Mouse (Mus musculus): ENCODE data around the gene Ptges.

The Ptges gene

GRCm38 (mm10) chr2:30901646-30902160 lies 28.0 kb downstream of the Ptges start:
- no peak for DNase-seq (ENCODE audit: extremely low read depth, low read depth)

- DNase-seq (ENCODE audit: extremely low read depth, low read depth), result no peak
Observed at GRCm38 (mm10) chr2:30899397-30900069, 30.1 kb downstream of the Ptges start.

- DNase-seq (ENCODE audit: extremely low read depth, low read depth), result no peak
Observed at GRCm38 (mm10) chr2:30897291-30897690, 32.4 kb downstream of the Ptges start.

GRCm38 (mm10) chr2:30893946-30894345 lies 35.7 kb downstream of the Ptges start:
- DNase-seq (ENCODE audit: extremely low read depth, low read depth), result no peak

GRCm38 (mm10) chr2:30893399-30893798 lies 36.3 kb downstream of the Ptges start:
- no peak for DNase-seq (ENCODE audit: extremely low read depth, low read depth)

GRCm38 (mm10) chr2:30891002-30891401 lies 38.7 kb downstream of the Ptges start:
- DNase-seq (ENCODE audit: extremely low read depth, low read depth), result peak; percentile 21

- no peak for DNase-seq (ENCODE audit: extremely low read depth, low read depth)
Observed at GRCm38 (mm10) chr2:30885453-30886163, 44.1 kb downstream of the Ptges start.

GRCm38 (mm10) chr2:30884852-30885373 lies 44.8 kb downstream of the Ptges start:
- DNase-seq (ENCODE audit: extremely low read depth, low read depth), result no peak

- DNase-seq (ENCODE audit: extremely low read depth, low read depth), result no peak
Observed at GRCm38 (mm10) chr2:30881215-30881614, 48.4 kb downstream of the Ptges start.

GRCm38 (mm10) chr2:30879481-30879880 lies 50.2 kb downstream of the Ptges start:
- no peak for DNase-seq (ENCODE audit: extremely low read depth, low read depth)

- no peak for DNase-seq (ENCODE audit: extremely low read depth, low read depth)
Observed at GRCm38 (mm10) chr2:30875621-30876432, 53.8 kb downstream of the Ptges start.

GRCm38 (mm10) chr2:30875096-30875495 lies 54.6 kb downstream of the Ptges start:
- no peak for DNase-seq (ENCODE audit: extremely low read depth, low read depth)

- no peak for DNase-seq (ENCODE audit: extremely low read depth, low read depth)
Observed at GRCm38 (mm10) chr2:30874445-30874844, 55.2 kb downstream of the Ptges start.

GRCm38 (mm10) chr2:30872669-30873068 lies 57.0 kb downstream of the Ptges start:
- no peak for DNase-seq (ENCODE audit: extremely low read depth, low read depth)

- no peak for DNase-seq (ENCODE audit: extremely low read depth, low read depth)
Observed at GRCm38 (mm10) chr2:30870863-30871262, 58.8 kb downstream of the Ptges start.

GRCm38 (mm10) chr2:30865426-30865825 lies 64.2 kb downstream of the Ptges start:
- no peak for DNase-seq (ENCODE audit: extremely low read depth, low read depth)

GRCm38 (mm10) chr2:30864968-30865381 lies 64.7 kb downstream of the Ptges start:
- DNase-seq (ENCODE audit: extremely low read depth, low read depth), result no peak

GRCm38 (mm10) chr2:30863574-30863973 lies 66.1 kb downstream of the Ptges start:
- no peak for DNase-seq (ENCODE audit: extremely low read depth, low read depth)

- DNase-seq (ENCODE audit: extremely low read depth, low read depth), result no peak
Observed at GRCm38 (mm10) chr2:30862081-30862480, 67.6 kb downstream of the Ptges start.

- no peak for DNase-seq (ENCODE audit: extremely low read depth, low read depth)
Observed at GRCm38 (mm10) chr2:30859782-30860181, 69.9 kb downstream of the Ptges start.

GRCm38 (mm10) chr2:30857076-30857475 lies 72.6 kb downstream of the Ptges start:
- DNase-seq (ENCODE audit: extremely low read depth, low read depth), result no peak

Data from MEL-GATA-1-ER (cell line).